Mouse (Mus musculus) naive thymus-derived CD4-positive, alpha-beta T cell, adult 5 months (primary cell): Measurements from ENCODE around the gene Pnmal1. TPM values are rescaled to one million over a fixed set of nuclear protein-coding genes. Genes with fewer than 3 reads are reported as not detected.

ENCODE experiments used
- polyA plus RNA-seq: library from polyadenylated mRNA; unstranded; fragments of 100-300 nt; shearing (Covaris generic); gene quantifications from one replicate; pipeline ENCODE4 v1.2.1, GENCODE M21; 2017

Pnmal1 gene
- not detected for polyA plus RNA-seq

GRCm38 (mm10) chr7:16959539-16960187, at the start of gene Pnmal1:
Gene Pnmal1, plus strand, starts transcription at chr7:16959679.

GRCm38 (mm10) chr7:16924037-16924834, 35.2 kb upstream of the Pnmal1 start, which contains the start of gene Calm3:
Gene Calm3, minus strand, starts transcription at chr7:16924114.

GRCm38 (mm10) chr7:16944061-16944807, 15.2 kb upstream of the Pnmal1 start, which contains the start of gene Pnmal2:
Gene Pnmal2, plus strand, starts transcription at chr7:16944682.

GRCm38 (mm10) chr7:16982859-16983568, 23.5 kb downstream of the Pnmal1 start, which contains the start of gene Gm42372:
Gene Gm42372, plus strand, starts transcription at chr7:16983086.

GRCm38 (mm10) chr7:16992451-16992807, 33.0 kb downstream of the Pnmal1 start, which contains the start of gene Ccdc8:
Gene Ccdc8, plus strand, starts transcription at chr7:16992708.

Other genes with a start within 250 kb of the Pnmal1 start
- gene Ceacam9, start 237.8 kb upstream of the Pnmal1 start, polyA plus RNA-seq: not detected
- gene Ap2s1, start 221.3 kb upstream of the Pnmal1 start, polyA plus RNA-seq: 85.8 TPM
- gene Slc1a5, start 178.3 kb upstream of the Pnmal1 start, polyA plus RNA-seq: 258 TPM
- 79.3 TPM for gene Strn4, start 143.8 kb upstream of the Pnmal1 start, polyA plus RNA-seq
- 22.8 TPM for gene Fkrp, start 142.9 kb upstream of the Pnmal1 start, polyA plus RNA-seq
- 220 TPM for gene Prkd2, start 116.8 kb upstream of the Pnmal1 start, polyA plus RNA-seq
- 0.15 TPM for gene Dact3, start 84.4 kb upstream of the Pnmal1 start, polyA plus RNA-seq
- gene Gng8, start 67.9 kb upstream of the Pnmal1 start, polyA plus RNA-seq: not detected
- gene Ptgir, start 53.2 kb upstream of the Pnmal1 start, polyA plus RNA-seq: 4.1 TPM
- gene Calm3, start 35.6 kb upstream of the Pnmal1 start, polyA plus RNA-seq: 59.6 TPM
- gene Pnmal2, start 15.0 kb upstream of the Pnmal1 start, polyA plus RNA-seq: not detected
- gene Gm42372, start 23.4 kb downstream of the Pnmal1 start, polyA plus RNA-seq: 1.2 TPM
- 0.07 TPM for gene Ccdc8, start 33.0 kb downstream of the Pnmal1 start, polyA plus RNA-seq
- gene Ppp5c, start 68.2 kb downstream of the Pnmal1 start, polyA plus RNA-seq: 92.2 TPM
- gene Hif3a, start 102.7 kb downstream of the Pnmal1 start, polyA plus RNA-seq: 0.27 TPM
- gene Psg16, start 114.4 kb downstream of the Pnmal1 start, polyA plus RNA-seq: 0.39 TPM
- gene Ceacam3, start 190.6 kb downstream of the Pnmal1 start, polyA plus RNA-seq: not detected
- gene Psg29, start 243.8 kb downstream of the Pnmal1 start, polyA plus RNA-seq: not detected